31 mouse cellular contexts compared by ENCODE assay signal in genomic region chr1:34573221-34573620, GRCm38 (mm10). TPM values are rescaled to one million over a fixed set of nuclear protein-coding genes. Genes with fewer than 3 reads are reported as not detected.
DNase-seq lines count a peak whose midpoint lies in the region; ATAC-seq and TF ChIP-seq lines count a peak whose summit lies in the region.
"Had no signal": no experiment of that assay in that cellular context is flagged by ENCODE, and none has a peak within 500 bp of the region (broad histone marks: within the 10 kb centered on the region; RNA-seq: fewer than 3 reads in every experiment).

No protein-coding gene starts in this region.

- intact Hi-C loops in heart, postnatal 10 days (cut with DNase I), result no loop called here

- no peak overlapping the region for H3K4me2 ChIP-seq in CH12.LX (ENCODE audit: insufficient read depth, low read depth, poor library complexity, severe bottlenecking)
- H3K4me2 ChIP-seq: embryonic facial prominence, embryonic 13.5 days; forebrain, embryonic 12.5 days; forebrain, embryonic 15.5 days; heart, embryonic 13.5 days; hindbrain, embryonic 12.5 days; hindbrain, embryonic 15.5 days; intestine, embryonic 15.5 days had no signal

- H3K4me3 ChIP-seq in CH12.LX (replicated peaks in 1 of 3; ENCODE audit: low read depth in 2 of 3, low read length in 2 of 3, poor library complexity in 1 of 3), result no peak overlapping the region
- no peak overlapping the region for H3K4me3 ChIP-seq in embryonic facial prominence, embryonic 10.5 days
- H3K4me3 ChIP-seq: embryonic facial prominence, embryonic 13.5 days; erythroblast, embryonic 14.5 days; forebrain, embryonic 12.5 days; forebrain, embryonic 15.5 days; heart, adult 2 months; heart, embryonic 10.5 days; heart, embryonic 13.5 days; hindbrain, embryonic 12.5 days; hindbrain, embryonic 15.5 days; intestine, embryonic 15.5 days had no signal

- no peak for TF ChIP-seq CTCF in CH12.LX (conservative IDR thresholded peaks at IDR 0.05 in 1 of 2, IDR thresholded peaks at IDR 0.05 in 1 of 2; ENCODE audit: low read depth in 2 of 2, low read length in 2 of 2)

- peaks cover 2% of the 10 kb centered on the region for H3K27me3 ChIP-seq in CH12.LX (replicated peaks)
- peaks cover 9% of the 10 kb centered on the region for H3K27me3 ChIP-seq in embryonic facial prominence, embryonic 10.5 days (replicated peaks; ENCODE audit: low read depth, poor library complexity, severe bottlenecking)

- H3K79me2 ChIP-seq in CH12.LX (replicated peaks; ENCODE audit: control insufficient read depth, extremely low read depth, insufficient read depth, poor library complexity, severe bottlenecking), result no peaks in the 10 kb centered on the region

- dilution Hi-C loops in CH12.LX (cut with MboI; ENCODE audit: extremely low pct_ligation_motif_present, extremely low pct_unique_long_range_greater_than_20kb, low sequenced_read_pairs), result no loop called here

- no peak overlapping the region for H3K9ac ChIP-seq in CH12.LX (ENCODE audit: insufficient read depth, low read depth)
- H3K9ac ChIP-seq: embryonic facial prominence, embryonic 13.5 days; forebrain, embryonic 12.5 days; forebrain, embryonic 15.5 days; heart, embryonic 13.5 days; hindbrain, embryonic 12.5 days; hindbrain, embryonic 15.5 days; intestine, embryonic 15.5 days had no signal

- TF ChIP-seq RAD21 in CH12.LX (IDR thresholded peaks at IDR 0.05; ENCODE audit: low read depth, low read length), result no peak

- no peak overlapping the region for H3K27ac ChIP-seq in CH12.LX (ENCODE audit: insufficient read depth, low read depth)
- H3K27ac ChIP-seq in embryonic facial prominence, embryonic 10.5 days (replicated peaks), result no peak overlapping the region
- H3K27ac ChIP-seq: embryonic facial prominence, embryonic 13.5 days; forebrain, embryonic 12.5 days; forebrain, embryonic 15.5 days; heart, adult 2 months; heart, embryonic 10.5 days; heart, embryonic 13.5 days; hindbrain, embryonic 12.5 days; hindbrain, embryonic 15.5 days; intestine, embryonic 15.5 days had no signal

- 85% methylated on average over 6 of the region's 6 CpGs for whole genome bisulfite sequencing in embryonic facial prominence, embryonic 10.5 days

- peak; percentile 77 for ATAC-seq in megakaryocyte progenitor cell, adult 5-6 weeks (replicated peaks; ENCODE audit: poor library complexity)
- ATAC-seq: activated CD4-positive, CD25-positive, alpha-beta regulatory T cell, adult 4 months; forebrain, embryonic 15.5 days; intestine, embryonic 15.5 days; Patski had no signal

- H3K4me1 ChIP-seq in CH12.LX (ENCODE audit: control insufficient read depth in 1 of 2, insufficient read depth in 2 of 2), result peaks cover 4 to 6% of the 10 kb centered on the region in 2 experiments
- no peaks in the 10 kb centered on the region for H3K4me1 ChIP-seq in embryonic facial prominence, embryonic 10.5 days
- H3K4me1 ChIP-seq: embryonic facial prominence, embryonic 13.5 days; forebrain, embryonic 12.5 days; forebrain, embryonic 15.5 days; heart, embryonic 10.5 days; heart, embryonic 13.5 days; hindbrain, embryonic 12.5 days; intestine, embryonic 15.5 days had no signal

- H3K9me3 ChIP-seq in CH12.LX (replicated peaks; ENCODE audit: low read length), result no peaks in the 10 kb centered on the region
- H3K9me3 ChIP-seq in embryonic facial prominence, embryonic 10.5 days, result no peaks in the 10 kb centered on the region
- H3K9me3 ChIP-seq: embryonic facial prominence, embryonic 13.5 days; forebrain, embryonic 12.5 days; forebrain, embryonic 15.5 days; G1E; heart, embryonic 10.5 days; heart, embryonic 13.5 days; hindbrain, embryonic 12.5 days; hindbrain, embryonic 15.5 days; intestine, embryonic 15.5 days had no signal

- no peak for TF ChIP-seq EP300 in CH12.LX (IDR thresholded peaks at IDR 0.05; ENCODE audit: low read length)

- in situ Hi-C loops in CH12.LX (cut with MboI; ENCODE audit: low pct_ligation_motif_present, low pct_unique_long_range_greater_than_20kb, low sequenced_read_pairs), result no loop called here

- H3K36me3 ChIP-seq in CH12.LX (replicated peaks in 1 of 2; ENCODE audit: control insufficient read depth in 1 of 2, insufficient read depth in 1 of 2, low read length in 1 of 2), result no peaks in the 10 kb centered on the region
- H3K36me3 ChIP-seq in embryonic facial prominence, embryonic 10.5 days (replicated peaks), result no peaks in the 10 kb centered on the region
- H3K36me3 ChIP-seq: embryonic facial prominence, embryonic 13.5 days; forebrain, embryonic 12.5 days; forebrain, embryonic 15.5 days; G1E; heart, embryonic 10.5 days; heart, embryonic 13.5 days; hindbrain, embryonic 12.5 days; hindbrain, embryonic 15.5 days; intestine, embryonic 15.5 days had no signal

- DNase-seq in CH12.LX (ENCODE audit: extremely low read depth) (peak; percentile 70), ZHBTc4 (ENCODE audit: low read depth, low spot score) (peak; percentile 17)
- no peak for DNase-seq in heart, postnatal 10 days
- DNase-seq in right cerebral cortex, postnatal 14 days, result no peak
- no peak for DNase-seq in embryonic facial prominence, embryonic 10.5 days (ENCODE audit: low spot score)
- DNase-seq: adrenal gland, adult 8-10 months; adrenal gland, postnatal 25 days; cerebellum, adult 11-12 months; cerebellum, adult 8-10 months; cerebellum, postnatal 14 days; gastrocnemius, postnatal 25 days; heart, adult 2 months had no signal

- TF ChIP-seq POLR2A in CH12.LX (IDR thresholded peaks at IDR 0.05; ENCODE audit: low read depth, low read length), result no peak

TF ChIP-seq in CH12.LX, 34 proteins besides CTCF, POLR2A, EP300 and RAD21:
- TF ChIP-seq MAFK (IDR thresholded peaks at IDR 0.05; ENCODE audit: insufficient replicate concordance, low read length) (no peak), CHD1 (IDR thresholded peaks at IDR 0.05; ENCODE audit: low read depth, low read length) (no peak), RCOR1 (conservative IDR thresholded peaks at IDR 0.05; ENCODE audit: low read depth, low read length) (no peak), BHLHE40 (IDR thresholded peaks at IDR 0.05; ENCODE audit: low read depth, low read length) (peak; percentile 93), MAX (IDR thresholded peaks at IDR 0.05; ENCODE audit: low read length) (0 out of 2 replicates have a peak, but pooled peaks have one; percentile 21)

RNA-seq across cellular contexts. Expression of gene Amer3, which starts 6.2 kb away (rescaled TPM):
- total RNA-seq in CH12.LX (2012; rRNA removed), result 0.04 TPM in 1 of 2 replicates, not detected in the other
- total RNA-seq in CH12.LX (2014; rRNA removed), result 0.09 and 0.17 TPM in 2 replicates
- 0.15 and 0.20 TPM in 2 replicates for polyA plus RNA-seq in CH12.LX (2012; ENCODE audit: insufficient read length, low read depth)
- total RNA-seq in megakaryocyte progenitor cell, adult 5-6 weeks (2015), result not detected in 2 replicates
- total RNA-seq in megakaryocyte progenitor cell, adult 5-6 weeks (2017), result not detected in 2 replicates
- total RNA-seq in heart, postnatal 10 days (2021), result not detected
- polyA plus RNA-seq in embryonic facial prominence, embryonic 10.5 days (2016; fragmentation: Nextera tagmentation; extraction: Ambion mirVana), result 0.64 TPM in 2 replicates
- total RNA-seq: gastrocnemius, adult 8-10 months; gastrocnemius, postnatal 25 days; heart, adult 2 months; heart, postnatal 25 days; hematopoietic stem cell, adult 5-6 weeks had no signal
- polyA plus RNA-seq: activated CD4-positive, CD25-positive, alpha-beta regulatory T cell, adult 4 months; erythroblast, embryonic 14.5 days; G1E; gonadal fat pad, adult 2 months; heart, embryonic 13.5 days; Patski had no signal

RNA-seq across cellular contexts. Expression of gene Prss40, which starts 12.5 kb away (rescaled TPM):
- total RNA-seq in CH12.LX (2012; rRNA removed), result not detected in 2 replicates
- not detected in 2 replicates for total RNA-seq in CH12.LX (2014; rRNA removed)
- polyA plus RNA-seq in CH12.LX (2012; ENCODE audit: insufficient read length, low read depth), result not detected in 2 replicates
- not detected in 2 replicates for total RNA-seq in megakaryocyte progenitor cell, adult 5-6 weeks (2015)
- not detected in 2 replicates for total RNA-seq in megakaryocyte progenitor cell, adult 5-6 weeks (2017)
- total RNA-seq in heart, postnatal 10 days (2021), result not detected
- not detected in 2 replicates for polyA plus RNA-seq in embryonic facial prominence, embryonic 10.5 days (2016; fragmentation: Nextera tagmentation; extraction: Ambion mirVana)
- total RNA-seq: adrenal gland, adult 8-10 months; adrenal gland, postnatal 25 days; gastrocnemius, adult 8-10 months; gastrocnemius, postnatal 25 days; heart, adult 2 months; heart, postnatal 25 days; hematopoietic stem cell, adult 5-6 weeks had no signal
- polyA plus RNA-seq: brain, embryonic 14.5 days; erythroblast, embryonic 14.5 days; forebrain, embryonic 12.5 days; forebrain, embryonic 15.5 days; G1E; heart, adult 2 months; heart, embryonic 13.5 days; heart, embryonic 16.5 days; hindbrain, embryonic 12.5 days; hindbrain, embryonic 15.5 days; intestine, embryonic 15.5 days; Patski had no signal

RNA-seq across cellular contexts. Expression of gene Cfc1, which starts 37.8 kb away (rescaled TPM):
- not detected in 2 replicates for total RNA-seq in CH12.LX (2012; rRNA removed)
- total RNA-seq in CH12.LX (2014; rRNA removed), result not detected in 2 replicates
- not detected in 2 replicates for polyA plus RNA-seq in CH12.LX (2012; ENCODE audit: insufficient read length, low read depth)
- total RNA-seq in megakaryocyte progenitor cell, adult 5-6 weeks (2015), result 0.17 TPM in 1 of 2 replicates, not detected in the other
- not detected in 2 replicates for total RNA-seq in megakaryocyte progenitor cell, adult 5-6 weeks (2017)
- total RNA-seq in heart, postnatal 10 days (2021), result not detected
- polyA plus RNA-seq in embryonic facial prominence, embryonic 10.5 days (2016; fragmentation: Nextera tagmentation; extraction: Ambion mirVana), result 0.29 TPM in 1 of 2 replicates, not detected in the other
- total RNA-seq: adrenal gland, adult 8-10 months; adrenal gland, postnatal 25 days; gastrocnemius, adult 8-10 months; gastrocnemius, postnatal 25 days; heart, adult 2 months; heart, postnatal 25 days had no signal
- polyA plus RNA-seq: activated CD4-positive, CD25-positive, alpha-beta regulatory T cell, adult 4 months; erythroblast, embryonic 14.5 days; forebrain, embryonic 12.5 days; forebrain, embryonic 15.5 days; G1E; gonadal fat pad, adult 2 months; heart, adult 2 months; heart, embryonic 16.5 days; hindbrain, embryonic 12.5 days; intestine, embryonic 15.5 days; Patski had no signal

Comparison
In these comparisons a context has a peak if more than half of its experiments do, and no peak if none do; other contexts are left out.
1. DNase-seq: peak in CH12.LX (single experiment) and ZHBTc4 (single experiment); none in heart, postnatal 10 days (0 of 2), right cerebral cortex, postnatal 14 days (single experiment) and embryonic facial prominence, embryonic 10.5 days (single experiment).